Mouse (Mus musculus) spleen, adult 2 months (tissue): ENCODE results near the gene Clba1.

Experiments used
- CTCF ChIP-seq: fragments of 200-500 bp; IDR thresholded peaks from 2 replicates; pipeline ENCODE4 v1.5.1; 2011; ENCODE audit warnings: mild to moderate bottlenecking, inconsistent platforms; ENCODE audit not compliant: insufficient read depth, insufficient read length, insufficient replicate concordance; ENCODE audit errors: extremely low read depth
- POLR2A ChIP-seq: fragments of 200-500 bp; IDR thresholded peaks from 2 replicates; pipeline ENCODE4 v1.6.1; 2011; ENCODE audit warnings: low read depth, low read length, inconsistent platforms

DNA sequence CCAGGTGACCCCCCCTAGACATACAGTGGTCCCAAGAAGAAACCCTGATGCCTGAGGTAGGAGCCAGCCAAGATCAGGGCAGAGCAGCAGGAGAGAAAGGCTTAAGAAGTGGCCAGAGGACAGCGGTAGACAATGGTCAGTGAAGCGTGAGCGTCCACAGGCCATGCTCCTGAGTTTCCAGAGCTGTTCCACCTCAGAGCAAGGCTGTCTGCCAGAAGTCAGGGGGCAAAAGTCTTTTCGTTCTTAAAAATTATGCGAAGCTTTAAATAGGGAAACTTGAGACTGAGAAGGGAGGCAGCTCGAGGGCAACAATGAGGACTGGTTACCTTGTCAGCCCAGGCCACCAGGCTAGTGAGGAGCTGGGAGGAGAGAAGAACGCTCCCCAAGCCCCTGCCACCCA lies 4.6 kb downstream of the Clba1 start:
- TF ChIP-seq CTCF = no peak
- no peak for TF ChIP-seq POLR2A
